Mouse (Mus musculus): ENCODE data around the gene Drd5. TPM values are rescaled to one million over a fixed set of nuclear protein-coding genes. Genes with fewer than 3 reads are reported as not detected.

The Drd5 gene
- polyA plus RNA-seq, 2 experiments, result 0.04 to 0.06 TPM

DNA sequence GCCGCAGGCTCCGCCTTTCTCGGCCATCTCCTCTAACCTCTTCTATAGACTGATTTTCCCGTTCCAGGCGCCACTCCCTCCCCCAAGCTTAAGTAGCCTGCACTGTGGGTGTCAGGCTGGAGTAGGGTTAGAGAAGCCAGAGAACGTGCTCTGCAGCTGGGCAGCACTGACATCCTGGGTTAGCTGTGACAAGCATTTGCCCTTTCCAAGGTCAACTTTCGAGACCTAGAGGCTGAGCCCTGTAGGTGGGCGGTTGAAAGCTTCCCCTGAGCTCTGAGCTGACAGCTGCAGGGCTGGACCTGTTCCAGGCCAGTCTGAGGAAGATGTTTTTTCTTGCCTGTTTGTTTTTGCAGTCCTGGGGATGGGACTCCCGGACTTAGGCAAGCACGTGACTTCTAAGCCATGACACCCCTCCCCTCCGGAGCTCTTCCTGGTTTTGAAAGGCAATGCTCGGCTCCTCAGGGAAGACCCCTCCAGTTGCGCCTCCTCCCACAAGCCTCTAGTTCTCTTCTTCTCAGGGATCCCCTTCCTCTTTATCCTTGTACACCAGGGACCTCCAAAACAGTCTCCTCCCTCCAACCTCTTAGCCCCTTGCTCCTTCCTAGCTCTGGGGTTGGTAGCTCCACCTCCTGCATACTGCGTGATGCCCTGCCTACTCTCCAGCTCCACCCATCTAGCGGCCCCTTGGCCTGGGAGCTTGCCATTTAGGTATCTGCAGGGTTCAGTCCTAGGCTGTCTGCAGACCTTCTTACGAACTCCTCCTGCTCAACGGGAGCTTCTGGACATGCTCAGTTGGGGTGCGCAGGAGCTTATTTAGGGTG is 47.7 kb downstream of the Drd5 start:
- Histone ChIP-seq H3K9ac (ENCODE audit: low read depth, low read length, severe bottlenecking) (peak overlapping the region; percentile 38; the same call in 1 of the 2 replicates), H3K9me3 (ENCODE audit: control insufficient read depth, low read length) (no peaks in the 10 kb centered on the region), H3K4me1 (ENCODE audit: control insufficient read depth, insufficient read depth, low read length) (peaks cover 9% of the 10 kb centered on the region; the same call in 1 of the 2 replicates), H3K27me3 (ENCODE audit: control insufficient read depth, insufficient read depth, low read length) (no peaks in the 10 kb centered on the region), H3K4me2 (replicated peaks; ENCODE audit: low read depth, low read length, severe bottlenecking) (peak overlapping the region; percentile 57), H3K4me3 (replicated peaks; ENCODE audit: low read length) (peak overlapping the region; percentile 30), H3K27ac (replicated peaks; ENCODE audit: low read depth, low read length) (0 out of 2 replicates have a peak overlapping the region, but pooled peaks have one; percentile 28), H3K36me3 (ENCODE audit: control insufficient read depth, insufficient read depth, low read length) (no peaks in the 10 kb centered on the region)
- TF ChIP-seq POLR2A (IDR thresholded peaks at IDR 0.05; ENCODE audit: borderline replicate concordance, extremely low read depth, insufficient read depth, insufficient read length), result no peak
- WGBS, result 13% methylated on average over 18 of the region's 18 CpGs
- DNase-seq (ENCODE audit: low spot score), result peak; percentile 27
- peak; percentile 85 for ATAC-seq (ENCODE audit: low FRiP score, low read depth)

DNA sequence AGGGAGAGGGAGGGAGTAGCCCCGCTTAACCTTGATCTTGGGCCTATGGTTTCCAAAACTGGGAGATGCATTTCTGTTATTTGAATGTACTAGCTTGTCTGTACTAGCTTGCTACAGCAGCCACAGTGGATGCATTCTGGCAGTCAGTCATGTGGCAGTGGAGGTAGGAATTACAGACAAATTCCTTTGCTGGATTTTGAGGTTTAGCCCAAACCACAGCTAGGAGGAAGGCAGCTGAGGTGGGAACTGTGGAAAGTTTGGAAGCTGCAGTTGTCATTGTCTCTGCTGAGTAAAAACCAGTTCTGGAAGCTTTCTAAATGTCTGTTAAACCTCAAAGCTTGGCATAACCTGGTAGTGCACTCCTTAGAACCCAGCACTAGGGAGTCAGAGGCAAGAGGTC is 52.1 kb downstream of the Drd5 start:
- Histone ChIP-seq H3K36me3 (ENCODE audit: control insufficient read depth, insufficient read depth, low read length) (no peaks in the 10 kb centered on the region), H3K27ac (replicated peaks; ENCODE audit: low read depth, low read length) (no peak overlapping the region), H3K9ac (ENCODE audit: low read depth, low read length, severe bottlenecking) (no peak overlapping the region), H3K9me3 (ENCODE audit: control insufficient read depth, low read length) (no peaks in the 10 kb centered on the region), H3K27me3 (ENCODE audit: control insufficient read depth, insufficient read depth, low read length) (no peaks in the 10 kb centered on the region), H3K4me3 (replicated peaks; ENCODE audit: low read length) (no peak overlapping the region), H3K4me2 (replicated peaks; ENCODE audit: low read depth, low read length, severe bottlenecking) (no peak overlapping the region), H3K4me1 (ENCODE audit: control insufficient read depth, insufficient read depth, low read length) (peaks cover 8% of the 10 kb centered on the region; the same call in 1 of the 2 replicates)
- TF ChIP-seq POLR2A (IDR thresholded peaks at IDR 0.05; ENCODE audit: borderline replicate concordance, extremely low read depth, insufficient read depth, insufficient read length), result no peak
- ATAC-seq (ENCODE audit: low FRiP score, low read depth) (no peak), DNase-seq (ENCODE audit: low spot score) (no peak)
- 90% methylated on average over 1 of the region's 1 CpGs for WGBS

Other genes with a start within 250 kb of the Drd5 start
- 107 and 151 TPM in 2 replicates for gene Nsg1, start 159.5 kb upstream of the Drd5 start, polyA plus RNA-seq (2012; rRNA removed)
- 33.8 and 34.7 TPM in 2 replicates for gene Nsg1, start 159.5 kb upstream of the Drd5 start, polyA plus RNA-seq (2014; fragmentation: Nextera tagmentation; extraction: Ambion mirVana)
- gene Zbtb49, start 98.9 kb upstream of the Drd5 start, polyA plus RNA-seq (2012; rRNA removed), result 22.3 and 27.9 TPM in 2 replicates
- gene Zbtb49, start 98.9 kb upstream of the Drd5 start, polyA plus RNA-seq (2014; fragmentation: Nextera tagmentation; extraction: Ambion mirVana), result 12.4 and 14.0 TPM in 2 replicates
- gene Lyar, start 98.9 kb upstream of the Drd5 start, polyA plus RNA-seq (2012; rRNA removed), result 29.4 and 54.7 TPM in 2 replicates
- gene Lyar, start 98.9 kb upstream of the Drd5 start, polyA plus RNA-seq (2014; fragmentation: Nextera tagmentation; extraction: Ambion mirVana), result 75.1 and 85.2 TPM in 2 replicates
- gene Tmem128, start 59.2 kb upstream of the Drd5 start, polyA plus RNA-seq (2012; rRNA removed), result 51.1 and 57.5 TPM in 2 replicates
- gene Tmem128, start 59.2 kb upstream of the Drd5 start, polyA plus RNA-seq (2014; fragmentation: Nextera tagmentation; extraction: Ambion mirVana), result 66.9 and 70.0 TPM in 2 replicates
- gene Otop1, start 43.4 kb upstream of the Drd5 start, polyA plus RNA-seq (2012; rRNA removed), result 0.04 TPM in 1 of 2 replicates, not detected in the other
- not detected in 2 replicates for gene Otop1, start 43.4 kb upstream of the Drd5 start, polyA plus RNA-seq (2014; fragmentation: Nextera tagmentation; extraction: Ambion mirVana)
- gene Slc2a9, start 183.8 kb downstream of the Drd5 start, polyA plus RNA-seq (2012; rRNA removed), result 0.51 and 0.85 TPM in 2 replicates
- 0.57 and 0.66 TPM in 2 replicates for gene Slc2a9, start 183.8 kb downstream of the Drd5 start, polyA plus RNA-seq (2014; fragmentation: Nextera tagmentation; extraction: Ambion mirVana)
- gene Wdr1, start 243.9 kb downstream of the Drd5 start, polyA plus RNA-seq (2012; rRNA removed), result 136 and 143 TPM in 2 replicates
- gene Wdr1, start 243.9 kb downstream of the Drd5 start, polyA plus RNA-seq (2014; fragmentation: Nextera tagmentation; extraction: Ambion mirVana), result 231 and 246 TPM in 2 replicates